Mouse (Mus musculus): ENCODE results near the gene Btnl10.

DNA sequence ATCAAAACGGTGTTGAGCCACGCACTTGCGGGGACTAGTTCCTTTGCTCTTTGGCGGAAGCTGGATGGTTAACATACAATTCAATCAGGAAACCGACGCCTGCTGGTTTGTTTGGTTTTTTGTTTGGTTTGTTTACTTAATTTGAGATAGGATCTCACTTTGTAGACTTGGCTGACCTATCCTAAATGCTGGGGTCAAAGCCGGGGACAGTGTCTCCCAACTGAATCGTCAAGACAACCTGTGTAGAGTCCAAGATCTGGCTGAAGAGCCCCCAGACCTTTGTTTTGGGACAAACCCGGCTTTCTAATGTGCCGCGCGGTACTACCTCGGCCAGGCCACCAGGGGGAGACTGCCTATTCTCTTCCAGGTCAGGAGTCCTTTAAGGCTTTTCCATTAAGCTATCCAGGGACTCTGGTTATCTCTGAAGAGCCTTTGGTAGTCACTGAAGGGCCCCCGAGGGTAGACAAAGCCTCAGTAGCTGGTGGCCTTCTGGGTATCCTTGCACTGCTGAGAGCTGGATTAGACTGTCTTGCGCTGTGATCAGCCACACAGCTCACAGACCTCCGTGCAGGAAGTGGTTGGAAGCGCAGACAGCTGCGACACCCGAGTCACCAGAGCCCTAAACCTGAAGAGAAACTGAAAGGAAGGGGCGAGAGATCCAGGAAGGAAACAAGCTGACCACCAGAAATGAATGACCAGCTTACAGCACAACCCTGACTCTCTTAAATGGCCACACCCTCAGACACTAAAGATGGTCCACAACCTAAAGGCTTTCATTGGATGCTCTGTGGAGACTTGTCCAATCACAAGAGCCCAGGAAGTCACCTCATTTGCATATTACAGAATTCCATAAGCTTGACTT, 10.3 kb downstream of the Btnl10 start:
- TF ChIP-seq POLR2A (IDR thresholded peaks at IDR 0.05; ENCODE audit: borderline replicate concordance, extremely low read depth, insufficient read depth, insufficient read length, poor library complexity, severe bottlenecking) (no peak), CTCF (IDR thresholded peaks at IDR 0.05; ENCODE audit: borderline replicate concordance, extremely low read depth, insufficient read depth, insufficient read length) (peak; percentile 84)
